Mouse (Mus musculus) heart, adult 2 months (tissue): ENCODE results near the gene Zfr2.

Experiments used
- CTCF ChIP-seq: fragments of 200-600 bp; IDR thresholded peaks from 2 replicates; pipeline ENCODE4 v1.8.1; 2022; ENCODE audit warnings: antibody characterized with exemption, mild to moderate bottlenecking, moderate library complexity
- EP300 ChIP-seq: fragments of 200-500 bp; IDR thresholded peaks from 2 replicates; pipeline ENCODE4 v1.6.1; 2011; ENCODE audit warnings: low read depth, low read length, control low read depth; ENCODE audit not compliant: insufficient read depth
- POLR2A ChIP-seq: fragments of 200-500 bp; IDR thresholded peaks from 2 replicates; pipeline ENCODE4 v1.6.1; 2011; ENCODE audit warnings: mild to moderate bottlenecking, low read depth, low read length, control low read depth; ENCODE audit not compliant: insufficient read depth

GRCm38 (mm10) chr10:81300352-81300907 is 67.5 kb downstream of the Zfr2 start:
- TF ChIP-seq CTCF (no peak), POLR2A (no peak), EP300 (no peak)
